Mouse (Mus musculus) hindbrain, embryonic 15.5 days (tissue): ENCODE data around the gene Sestd1. TPM values are rescaled to one million over a fixed set of nuclear protein-coding genes. Genes with fewer than 3 reads are reported as not detected.

Source experiments
- ATAC-seq: fragments of 200-750 bp; cut with Nextera tagmentation; 2 replicates; pipeline ENCODE4 v1.8.0; 2017; ENCODE audit warnings: low read depth, moderate number of reproducible peaks, moderate TSS enrichment; ENCODE audit not compliant: low FRiP score
- H3K27ac ChIP-seq: fragments of 300-500 bp; sonication (generic); replicated peaks from 2 replicates; pipeline ENCODE4 v1.5.1; 2015; ENCODE audit warnings: mild to moderate bottlenecking, inconsistent platforms
- H3K27me3 ChIP-seq: fragments of 300-500 bp; sonication (generic); 2 replicates; pipeline ENCODE4 v1.6.1; 2015; ENCODE audit warnings: control low read depth, inconsistent platforms
- H3K36me3 ChIP-seq: fragments of 300-500 bp; sonication (generic); 2 replicates; pipeline ENCODE4 v1.6.1; 2015; ENCODE audit warnings: control low read depth, inconsistent platforms
- H3K4me1 ChIP-seq: fragments of 300-500 bp; sonication (generic); replicated peaks from 2 replicates; pipeline ENCODE4 v1.6.1; 2015; ENCODE audit warnings: control low read depth, inconsistent platforms
- H3K4me2 ChIP-seq: fragments of 300-500 bp; sonication (generic); 2 replicates; pipeline ENCODE4 v1.6.1; 2015; ENCODE audit warnings: moderate library complexity, mild to moderate bottlenecking, inconsistent platforms
- H3K4me3 ChIP-seq: fragments of 300-500 bp; sonication (generic); 2 replicates; pipeline ENCODE4 v1.5.1; 2015; ENCODE audit warnings: mild to moderate bottlenecking, inconsistent platforms
- H3K9ac ChIP-seq: fragments of 300-500 bp; sonication (generic); 2 replicates; pipeline ENCODE4 v1.6.1; 2015; ENCODE audit warnings: inconsistent platforms
- H3K9me3 ChIP-seq: fragments of 300-500 bp; sonication (generic); 2 replicates; pipeline ENCODE4 v1.6.1; 2016; ENCODE audit warnings: control low read depth, inconsistent platforms
- WGBS: fragments of 180-500 bp; shearing (Covaris S2); methylation state at CpG from one replicate; pipeline ENCODE4 v1.1.7; 2015; 5-methylcytosine and 5-hydroxymethylcytosine counted together
- polyA plus RNA-seq: library from polyadenylated mRNA; unstranded; fragments of >200 nt; fragmentation: Nextera tagmentation; extraction: Ambion mirVana; gene quantifications from 2 replicates; pipeline ENCODE4 v1.2.1, GENCODE M21; 2015

Sestd1 gene
- polyA plus RNA-seq, 1 experiment from 2014 or later: 28.1 TPM

GRCm38 (mm10) chr2:77146291-77146690 is 134.1 kb downstream of the Sestd1 start:
- Histone ChIP-seq H3K9ac (no peak overlapping the region), H3K27ac (no peak overlapping the region), H3K4me2 (no peak overlapping the region), H3K36me3 (no peaks in the 10 kb centered on the region), H3K4me1 (peaks cover 18% of the 10 kb centered on the region), H3K4me3 (no peak overlapping the region), H3K27me3 (no peaks in the 10 kb centered on the region), H3K9me3 (no peaks in the 10 kb centered on the region)
- no peak for ATAC-seq
- 72% methylated on average over 3 of the region's 3 CpGs for WGBS

GRCm38 (mm10) chr2:77143536-77143935 is 136.9 kb downstream of the Sestd1 start:
- no peaks in the 10 kb centered on the region for H3K36me3 ChIP-seq
- no peak overlapping the region for H3K9ac ChIP-seq
- no peaks in the 10 kb centered on the region for H3K27me3 ChIP-seq
- no peaks in the 10 kb centered on the region for H3K9me3 ChIP-seq
- WGBS: 65% methylated on average over 6 of the region's 6 CpGs
- ATAC-seq: no peak
- H3K4me2 ChIP-seq: no peak overlapping the region
- H3K4me1 ChIP-seq: peaks cover 8% of the 10 kb centered on the region
- H3K27ac ChIP-seq: no peak overlapping the region
- no peak overlapping the region for H3K4me3 ChIP-seq

GRCm38 (mm10) chr2:77138879-77139278 is 141.5 kb downstream of the Sestd1 start:
- Histone ChIP-seq H3K4me2 (no peak overlapping the region), H3K9ac (no peak overlapping the region), H3K4me3 (no peak overlapping the region), H3K9me3 (no peaks in the 10 kb centered on the region), H3K36me3 (no peaks in the 10 kb centered on the region), H3K27me3 (no peaks in the 10 kb centered on the region), H3K27ac (no peak overlapping the region), H3K4me1 (0 out of 2 replicates have a peak, but pooled peaks cover 3% of the 10 kb centered on the region)
- no peak for ATAC-seq
- WGBS: 88% methylated on average over 6 of the region's 6 CpGs

- Histone ChIP-seq H3K36me3 (no peaks in the 10 kb centered on the region), H3K9ac (no peak overlapping the region), H3K9me3 (no peaks in the 10 kb centered on the region), H3K4me2 (no peak overlapping the region), H3K27me3 (no peaks in the 10 kb centered on the region), H3K4me1 (no peaks in the 10 kb centered on the region), H3K27ac (no peak overlapping the region), H3K4me3 (no peak overlapping the region)
- ATAC-seq: no peak
- WGBS: 41% methylated on average over 1 of the region's 1 CpGs
These were observed 145.5 kb downstream of the Sestd1 start for GRCm38 (mm10) chr2:77134906-77135305.

GRCm38 (mm10) chr2:77133407-77133806 is 147.0 kb downstream of the Sestd1 start:
- H3K9me3 ChIP-seq: no peaks in the 10 kb centered on the region
- no peak overlapping the region for H3K4me3 ChIP-seq
- no peaks in the 10 kb centered on the region for H3K36me3 ChIP-seq
- H3K4me1 ChIP-seq: no peaks in the 10 kb centered on the region
- no peak for ATAC-seq
- H3K27me3 ChIP-seq: no peaks in the 10 kb centered on the region
- H3K9ac ChIP-seq: no peak overlapping the region
- no peak overlapping the region for H3K4me2 ChIP-seq
- 94% methylated on average over 1 of the region's 1 CpGs for WGBS
- no peak overlapping the region for H3K27ac ChIP-seq

Other genes starting within 250 kb of the Sestd1 start
- gene Ccdc141, start 110.0 kb downstream of the Sestd1 start, polyA plus RNA-seq: 7.7 and 11.2 TPM in 2 replicates